Mouse (Mus musculus) gonadal fat pad, adult 2 months (tissue): ENCODE results near the gene Mast1. TPM values are rescaled to one million over a fixed set of nuclear protein-coding genes. Genes with fewer than 3 reads are reported as not detected.

Experiments
- DNase-seq: peaks from one replicate; pipeline ENCODE4 v3.0.0-alpha.2; 2012; ENCODE audit warnings: low read depth
- polyA plus RNA-seq: library from polyadenylated mRNA; depleted of rRNA; stranded (reverse); fragments of >200 nt; gene quantifications from 2 replicates; pipeline ENCODE4 v1.2.3, GENCODE M21; 2012

The Mast1 gene
- polyA plus RNA-seq, 1 experiment = 0.66 TPM

GRCm38 (mm10) chr8:84973803-84974542, 36.8 kb upstream of the Mast1 start:
- DNase-seq = no peak

DNA sequence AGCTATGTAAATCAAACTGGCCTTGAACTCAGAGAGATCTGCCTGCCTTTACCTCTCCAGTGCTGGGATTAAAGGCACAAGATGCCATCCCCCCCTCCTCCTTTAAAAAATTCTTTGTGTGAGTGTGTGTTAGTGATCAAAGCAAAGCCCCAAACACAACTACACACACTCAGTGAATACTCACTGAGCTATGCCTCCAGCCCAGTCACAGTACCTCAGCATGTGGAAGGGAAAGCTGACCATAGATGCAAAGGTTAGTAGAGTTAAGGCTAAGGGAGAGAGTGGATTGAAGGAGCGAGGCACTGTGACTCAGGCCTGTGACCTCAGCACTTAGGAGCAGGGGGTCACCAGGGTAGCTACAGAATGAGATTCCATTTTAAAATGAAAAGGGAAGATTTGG, 35.9 kb upstream of the Mast1 start:
- no peak for DNase-seq

GRCm38 (mm10) chr8:84970913-84971312, 33.8 kb upstream of the Mast1 start:
- DNase-seq = no peak

DNA sequence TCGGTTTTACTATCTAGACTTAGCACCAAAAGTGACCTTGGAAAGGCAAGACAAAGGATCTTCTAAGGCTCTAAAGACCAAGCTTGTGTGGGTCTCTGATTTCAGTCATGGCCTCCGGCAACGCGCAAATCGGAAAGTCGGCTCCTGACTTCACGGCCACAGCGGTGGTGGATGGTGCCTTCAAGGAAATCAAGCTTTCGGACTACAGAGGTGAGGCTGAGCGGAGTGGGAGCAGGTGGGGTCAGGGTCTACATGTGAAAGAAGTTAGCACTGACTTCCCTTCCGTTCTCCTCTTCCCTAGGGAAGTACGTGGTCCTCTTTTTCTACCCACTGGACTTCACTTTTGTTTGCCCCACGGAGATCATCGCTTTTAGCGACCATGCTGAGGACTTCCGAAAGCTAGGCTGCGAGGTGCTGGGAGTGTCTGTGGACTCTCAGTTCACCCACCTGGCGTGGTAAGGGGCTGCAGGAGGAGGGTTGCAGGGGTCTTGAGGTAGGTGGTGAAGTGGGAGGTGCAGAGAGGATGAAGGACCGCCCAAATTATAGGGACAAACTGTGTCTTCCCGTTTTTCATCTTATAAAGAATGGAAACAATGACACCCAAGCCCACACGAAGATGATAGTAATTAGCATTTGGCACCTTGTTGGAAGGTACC, 33.1 kb upstream of the Mast1 start:
- DNase-seq = no peak

DNA sequence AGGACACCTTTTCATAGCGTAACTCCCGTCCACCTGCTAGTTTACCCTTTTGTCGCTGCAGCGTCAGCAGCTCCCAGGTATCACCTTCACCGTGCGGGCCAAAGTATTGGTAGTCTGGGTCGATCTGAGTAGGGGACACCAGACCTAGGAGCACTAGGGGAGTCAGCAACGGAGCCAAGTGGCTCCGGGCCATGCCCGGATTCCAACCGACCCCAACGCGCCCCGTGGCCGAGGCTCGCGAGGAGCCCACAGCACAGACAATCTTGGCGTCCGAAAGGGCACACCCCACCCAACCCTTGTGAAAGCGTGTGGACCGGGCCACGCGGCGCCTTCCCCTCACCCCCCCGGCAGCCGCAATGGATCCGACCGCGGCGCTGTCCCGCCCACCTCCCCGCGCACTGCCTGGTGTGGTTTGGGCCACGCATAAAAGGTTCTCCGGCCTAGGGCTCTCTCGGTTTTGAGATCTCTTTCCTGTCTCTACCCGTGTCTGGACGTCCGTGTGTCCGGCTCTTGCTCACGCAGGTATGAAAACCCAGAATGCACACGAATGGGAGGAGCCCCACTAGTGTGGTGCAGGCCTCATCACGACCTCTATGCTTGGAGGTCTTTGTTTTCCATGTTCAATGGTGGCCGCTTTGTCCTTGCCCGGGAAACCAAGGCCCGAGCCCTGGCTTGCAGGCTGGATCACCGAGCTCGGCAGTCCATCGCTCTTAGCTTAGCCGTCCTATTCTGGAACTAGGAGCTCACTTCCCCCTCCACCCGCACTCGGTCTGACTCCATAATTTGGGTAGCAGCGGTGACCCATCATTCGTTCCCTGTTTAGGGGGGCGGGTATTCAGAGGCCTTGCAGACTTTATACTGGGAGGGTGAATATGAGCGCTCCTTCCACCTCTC, 32.3 kb upstream of the Mast1 start, which contains the start of the genes Gm49661, Prdx2 and Rnaseh2a:
TSS of gene Gm49661 (minus strand) at position 193 of the 894 bp plus-strand sequence.
TSS of gene Prdx2 (plus strand) at position 347 of the 894 bp plus-strand sequence.
TSS of gene Rnaseh2a (minus strand) at position 527 of the 894 bp plus-strand sequence.
- DNase-seq = no peak

GRCm38 (mm10) chr8:84968650-84969049, 31.5 kb upstream of the Mast1 start:
- DNase-seq = no peak

DNA sequence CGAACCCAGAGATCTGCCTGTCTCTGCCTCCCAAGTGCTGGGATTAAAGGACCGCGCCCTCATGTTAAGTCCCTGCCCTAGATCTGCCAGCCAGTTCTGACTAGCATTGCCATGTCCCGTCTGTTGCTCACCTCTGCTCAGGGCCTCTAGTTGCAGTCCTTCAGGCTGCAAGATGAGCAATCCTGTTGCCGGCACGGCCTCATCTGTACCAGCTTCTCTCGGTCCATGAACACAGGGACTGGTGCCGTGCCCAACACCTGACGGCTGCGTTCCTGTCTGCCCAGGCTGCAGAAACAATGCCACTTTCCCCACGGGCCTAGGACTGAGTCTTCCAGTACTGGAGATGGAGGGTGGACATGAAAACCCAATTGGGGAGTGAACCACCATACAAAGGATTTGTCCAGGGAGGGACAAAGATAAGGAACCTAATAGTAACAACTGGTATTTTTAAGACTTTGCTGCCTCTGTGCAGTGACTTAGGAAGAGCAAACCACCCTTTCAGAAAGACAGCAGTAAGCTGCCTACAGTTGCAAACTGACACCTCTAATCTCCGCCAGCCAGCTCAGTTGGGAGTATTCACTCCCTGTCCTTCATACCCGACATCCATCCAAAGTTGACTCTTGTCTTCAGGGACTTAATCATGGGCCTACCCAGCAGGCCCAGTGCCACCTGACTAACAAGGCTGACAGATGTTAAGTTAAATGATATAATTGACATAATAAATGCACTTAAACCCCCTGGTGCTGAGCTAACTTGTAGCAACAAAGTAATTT, 30.6 kb upstream of the Mast1 start:
- no peak for DNase-seq

- DNase-seq = no peak
These were observed 29.4 kb upstream of the Mast1 start for GRCm38 (mm10) chr8:84966603-84967002.

DNA sequence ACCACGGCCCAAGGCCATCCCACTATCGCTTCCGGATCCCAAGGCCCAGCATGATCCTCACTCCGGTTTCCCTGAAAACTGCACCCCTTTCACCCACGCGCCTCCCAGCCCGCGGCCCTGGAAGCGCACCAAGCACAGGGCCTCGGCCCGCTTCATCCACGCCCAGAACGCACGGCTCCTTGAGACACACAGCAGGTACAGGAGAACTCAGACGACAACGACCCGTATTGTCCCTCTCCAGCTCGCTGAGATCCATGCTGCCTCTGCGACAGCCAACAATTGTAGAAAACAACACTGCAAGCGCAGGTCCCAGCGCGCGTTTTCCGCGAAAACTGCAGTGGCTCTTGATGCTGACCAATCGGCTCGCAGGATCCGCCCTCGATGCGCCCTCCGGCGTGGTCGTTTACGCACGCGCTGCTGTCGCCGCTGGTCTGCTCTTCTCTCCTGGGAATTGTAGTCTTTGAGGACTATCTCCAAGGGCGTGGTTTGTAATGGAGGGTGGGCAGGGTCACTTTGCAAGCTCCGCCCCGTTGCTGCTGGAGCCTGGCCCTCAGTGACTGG, 28.7 kb upstream of the Mast1 start:
- no peak for DNase-seq

DNA sequence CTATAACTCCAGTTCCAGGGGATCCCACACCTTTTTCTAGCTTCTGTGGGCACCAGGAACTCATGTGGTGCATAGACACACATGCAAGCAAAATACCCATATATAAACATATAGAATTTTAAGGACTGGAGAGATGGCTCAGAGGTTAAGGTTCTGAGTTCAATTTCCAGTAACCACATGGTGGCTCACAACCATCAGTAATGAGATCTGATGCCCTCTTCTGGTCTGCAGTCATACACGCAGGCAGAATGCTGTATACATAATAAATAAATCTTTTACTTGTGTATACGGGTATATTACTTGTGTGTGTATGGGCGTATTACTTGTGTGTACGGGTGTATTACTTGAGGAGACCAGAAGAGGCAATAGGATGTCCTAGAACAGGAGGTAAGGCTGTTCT, 26.8 kb upstream of the Mast1 start:
- no peak for DNase-seq

- no peak for DNase-seq
These were observed 22.7 kb upstream of the Mast1 start for GRCm38 (mm10) chr8:84959811-84960210.

- no peak for DNase-seq
These were observed 19.6 kb upstream of the Mast1 start for GRCm38 (mm10) chr8:84956768-84957167.

DNA sequence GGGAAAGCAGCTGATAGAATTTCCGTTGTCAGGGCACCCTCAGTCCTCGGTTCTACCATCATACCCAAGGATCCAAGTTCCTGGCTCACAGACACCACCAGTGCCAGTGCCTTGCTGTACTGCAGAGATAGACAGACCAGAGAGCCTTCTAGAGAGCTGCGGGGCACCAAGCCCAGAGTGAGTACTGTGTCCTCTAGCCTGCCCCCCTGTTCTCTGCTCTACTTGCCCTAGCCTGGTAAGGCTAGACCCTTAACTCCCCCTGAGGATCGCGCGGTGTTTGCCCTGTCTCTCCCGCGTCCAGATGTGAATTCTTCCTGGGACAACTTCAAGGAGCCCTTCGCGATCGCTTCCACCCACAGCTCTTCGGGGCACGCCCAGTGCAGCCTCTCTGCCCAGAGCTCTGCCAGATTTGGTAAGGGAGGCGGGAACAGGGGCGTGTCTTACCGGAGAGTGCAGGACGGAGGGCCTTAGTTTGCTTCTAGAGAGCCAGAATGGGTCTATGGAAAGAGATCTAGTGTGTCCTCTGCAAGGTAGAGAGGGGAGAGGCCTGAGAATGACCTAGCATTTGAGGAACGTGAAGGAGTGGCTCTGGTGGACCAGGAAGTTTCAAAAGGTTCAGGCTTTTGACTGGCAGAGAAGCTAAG, 15.6 kb upstream of the Mast1 start:
- no peak for DNase-seq

DNA sequence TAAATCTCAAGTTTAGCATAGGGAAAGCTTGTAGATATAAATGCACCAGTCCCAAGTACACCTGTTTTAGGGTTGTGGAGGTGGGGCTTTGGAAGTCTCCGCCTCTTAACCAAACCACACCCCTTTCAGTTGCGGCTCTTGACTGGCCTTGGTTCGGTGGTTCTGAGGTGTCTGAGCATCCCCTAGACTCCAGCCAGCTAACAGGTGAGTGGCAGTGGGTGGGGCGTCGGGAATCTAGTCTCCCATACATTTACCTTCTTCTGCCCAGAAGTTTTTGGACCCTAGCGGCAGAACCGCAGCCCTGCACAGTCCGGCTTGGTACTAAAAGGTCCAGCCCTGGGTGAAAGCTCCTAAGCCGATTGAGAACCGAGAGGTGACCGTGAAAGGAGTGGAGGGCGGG, 12.6 kb upstream of the Mast1 start:
- DNase-seq = no peak

- no peak for DNase-seq
These were observed 10.0 kb upstream of the Mast1 start for GRCm38 (mm10) chr8:84947241-84947545.

- no peak for DNase-seq
These were observed 9.5 kb upstream of the Mast1 start, which contains the start of gene Rtbdn for GRCm38 (mm10) chr8:84946528-84947240. Gene Rtbdn, plus strand, starts transcription at chr8:84946991.

DNA sequence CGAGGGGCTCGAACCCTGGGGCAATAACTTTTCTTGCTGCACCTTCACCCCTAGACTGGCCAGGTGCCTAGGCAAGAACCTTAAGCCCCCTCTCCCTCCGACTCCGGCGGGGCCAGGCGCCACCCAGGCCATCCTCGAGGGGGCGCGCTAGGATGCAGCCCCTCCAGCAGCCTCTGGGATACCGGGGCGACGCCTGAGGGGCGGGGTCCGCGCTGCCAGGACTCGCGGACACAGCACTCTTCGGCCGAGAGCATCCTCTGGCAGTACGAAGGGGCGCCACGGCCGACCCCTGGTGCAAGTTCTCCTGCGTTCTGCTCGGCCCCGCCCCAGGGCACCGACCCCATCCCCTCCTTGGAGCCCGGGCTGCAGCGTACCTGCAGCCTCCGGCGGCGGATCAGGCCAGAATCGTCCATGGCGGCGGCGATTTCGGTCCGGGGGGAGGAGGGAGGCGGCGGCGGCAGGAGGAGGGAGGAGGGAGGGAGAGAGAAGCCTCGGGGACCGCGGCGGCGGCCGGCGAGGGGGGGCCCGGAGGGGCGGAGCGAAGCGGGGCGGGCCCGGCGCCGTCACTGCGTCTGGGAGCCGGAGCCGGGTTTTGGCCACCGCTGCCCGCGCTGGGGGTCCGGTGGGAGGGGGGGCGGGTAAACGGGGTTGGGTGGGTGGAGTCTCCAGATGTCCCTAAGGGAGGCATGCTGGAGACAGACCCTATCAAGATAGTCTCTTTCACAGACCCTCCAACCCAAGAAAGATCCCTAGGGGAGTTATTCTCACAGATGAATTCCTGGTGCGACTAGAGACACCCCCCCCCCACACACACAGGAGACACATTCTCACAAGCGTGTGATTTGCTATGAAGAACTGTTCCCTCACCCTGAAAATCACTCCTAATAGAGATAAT, 8.7 kb upstream of the Mast1 start:
- DNase-seq = no peak

DNA sequence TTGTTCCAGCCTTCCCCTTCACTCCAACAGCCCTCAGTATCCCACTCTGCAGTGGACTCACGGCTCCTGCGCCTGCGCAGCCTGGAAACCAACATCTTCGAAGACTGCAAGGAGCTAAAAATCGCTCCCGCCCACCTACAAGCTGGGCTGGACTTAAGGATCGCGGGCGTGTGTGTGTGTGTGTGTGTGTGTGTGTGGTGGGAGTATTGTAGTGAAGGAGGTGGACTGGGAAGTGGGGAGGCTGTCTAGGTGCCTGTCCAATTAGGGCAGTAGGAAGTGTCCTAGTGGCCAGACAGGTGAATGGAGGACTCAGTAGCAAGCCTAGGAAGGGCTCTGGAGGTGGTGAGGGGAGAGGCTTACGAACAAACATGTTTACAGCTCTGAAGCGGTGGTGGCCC, 8.1 kb upstream of the Mast1 start:
- DNase-seq = no peak
